Mouse (Mus musculus) thymus, adult 2 months (tissue): Measurements from ENCODE around the gene Pigv. TPM values are rescaled to one million over a fixed set of nuclear protein-coding genes. Genes with fewer than 3 reads are reported as not detected.

Experiments used
- DNase-seq: peaks from one replicate; pipeline ENCODE4 v3.0.0; 2021
- H3K27ac ChIP-seq: fragments of 200-500 bp; 2 replicates; pipeline ENCODE4 v1.5.1; 2012; ENCODE audit warnings: low read length, control low read depth; ENCODE audit not compliant: control insufficient read depth, insufficient read depth
- H3K27me3 ChIP-seq: fragments of 200-500 bp; 2 replicates; pipeline ENCODE4 v1.6.1; 2012; ENCODE audit warnings: mild to moderate bottlenecking, low read length, moderate library complexity, mixed read lengths; ENCODE audit not compliant: control insufficient read depth, insufficient read depth
- H3K36me3 ChIP-seq: fragments of 200-500 bp; 2 replicates; pipeline ENCODE4 v1.6.1; 2012; ENCODE audit warnings: mild to moderate bottlenecking, low read length, moderate library complexity; ENCODE audit not compliant: control insufficient read depth, insufficient read depth
- H3K4me1 ChIP-seq: fragments of 200-500 bp; replicated peaks from 2 replicates; pipeline ENCODE4 v1.6.1; 2012; ENCODE audit warnings: low read length; ENCODE audit not compliant: control insufficient read depth, insufficient read depth
- H3K4me3 ChIP-seq: fragments of 200-500 bp; 2 replicates; pipeline ENCODE4 v1.5.1; 2012; ENCODE audit warnings: mild to moderate bottlenecking, low read length, control low read depth, moderate library complexity; ENCODE audit not compliant: control insufficient read depth, insufficient read depth
- CTCF ChIP-seq: fragments of 200-500 bp; IDR thresholded peaks from 2 replicates; pipeline ENCODE4 v1.5.1; 2012; ENCODE audit warnings: mild to moderate bottlenecking, control low read depth, low read length, moderate library complexity, borderline replicate concordance; ENCODE audit not compliant: control insufficient read depth, poor library complexity, insufficient read depth; ENCODE audit errors: extremely low read depth
- POLR2A ChIP-seq: fragments of 200-500 bp; IDR thresholded peaks from 2 replicates; pipeline ENCODE4 v1.6.1; 2012; ENCODE audit warnings: mild to moderate bottlenecking, low read length, control low read depth, moderate library complexity; ENCODE audit not compliant: control insufficient read depth, poor library complexity, insufficient read depth; ENCODE audit errors: extremely low read depth
- WGBS: fragments of 180-500 bp; shearing (Covaris S2); methylation state at CpG from one replicate; pipeline ENCODE4 v1.1.7; 2018; 5-methylcytosine and 5-hydroxymethylcytosine counted together
- polyA plus RNA-seq: library from polyadenylated mRNA; depleted of rRNA; stranded (reverse); fragments of >200 nt; gene quantifications from 2 replicates; pipeline ENCODE4 v1.2.3, GENCODE M21; 2012; rRNA removed

The Pigv gene
- polyA plus RNA-seq, 1 experiment: 24.8 TPM

DNA sequence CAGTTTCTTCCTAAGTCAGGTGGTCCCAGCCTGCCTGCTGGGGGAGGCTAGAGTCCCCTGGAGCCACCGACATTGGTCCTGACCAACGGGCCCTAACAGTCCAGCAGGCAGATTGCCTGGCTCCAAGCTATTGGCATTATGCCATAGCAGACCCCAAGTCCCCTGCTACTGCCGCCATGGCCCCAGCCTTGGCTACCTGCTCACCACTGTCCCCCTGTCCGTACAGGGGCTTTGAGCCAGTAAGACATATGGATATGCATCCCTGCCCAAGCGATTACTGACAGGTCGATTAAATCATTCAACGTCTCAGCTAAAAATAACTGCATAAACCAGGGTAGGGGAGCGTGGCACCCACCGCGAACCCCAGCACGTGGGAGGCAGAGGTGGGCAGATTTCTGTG lies 54.5 kb downstream of the Pigv start:
- peaks cover 30% of the 10 kb centered on the region for H3K4me1 ChIP-seq
- no peak for DNase-seq
- TF ChIP-seq POLR2A: no peak
- TF ChIP-seq CTCF: no peak
- WGBS: 94% methylated on average over 11 of the region's 11 CpGs
- H3K36me3 ChIP-seq: peaks cover 15% of the 10 kb centered on the region
- H3K27me3 ChIP-seq: no peaks in the 10 kb centered on the region
- no peak overlapping the region for H3K4me3 ChIP-seq
- no peak overlapping the region for H3K27ac ChIP-seq

DNA sequence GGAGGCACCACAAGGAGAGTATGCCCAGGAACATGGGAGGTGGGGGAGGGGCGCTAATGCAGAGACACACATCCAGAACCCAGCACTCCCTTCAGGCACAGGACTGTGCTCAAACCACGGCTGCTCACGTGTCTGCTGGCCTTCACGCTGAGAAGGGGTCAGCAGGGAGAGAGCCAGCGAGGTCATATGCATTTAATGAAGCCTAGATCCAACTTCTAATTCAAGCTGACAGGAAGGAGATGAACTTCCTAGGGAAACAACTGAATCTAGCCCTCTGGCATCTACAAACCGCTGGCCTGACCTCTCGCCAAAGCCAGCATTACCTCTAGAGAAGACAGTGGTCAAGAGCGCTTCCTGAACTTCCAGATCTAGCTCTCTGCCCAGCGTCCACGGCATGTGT lies 57.0 kb downstream of the Pigv start:
- H3K27ac ChIP-seq: no peak overlapping the region
- H3K36me3 ChIP-seq: peaks cover 28% of the 10 kb centered on the region
- no peaks in the 10 kb centered on the region for H3K27me3 ChIP-seq
- DNase-seq: no peak
- 94% methylated on average over 10 of the region's 10 CpGs for WGBS
- H3K4me3 ChIP-seq: no peak overlapping the region
- TF ChIP-seq POLR2A: no peak
- TF ChIP-seq CTCF: no peak
- H3K4me1 ChIP-seq: peaks cover 10% of the 10 kb centered on the region

DNA sequence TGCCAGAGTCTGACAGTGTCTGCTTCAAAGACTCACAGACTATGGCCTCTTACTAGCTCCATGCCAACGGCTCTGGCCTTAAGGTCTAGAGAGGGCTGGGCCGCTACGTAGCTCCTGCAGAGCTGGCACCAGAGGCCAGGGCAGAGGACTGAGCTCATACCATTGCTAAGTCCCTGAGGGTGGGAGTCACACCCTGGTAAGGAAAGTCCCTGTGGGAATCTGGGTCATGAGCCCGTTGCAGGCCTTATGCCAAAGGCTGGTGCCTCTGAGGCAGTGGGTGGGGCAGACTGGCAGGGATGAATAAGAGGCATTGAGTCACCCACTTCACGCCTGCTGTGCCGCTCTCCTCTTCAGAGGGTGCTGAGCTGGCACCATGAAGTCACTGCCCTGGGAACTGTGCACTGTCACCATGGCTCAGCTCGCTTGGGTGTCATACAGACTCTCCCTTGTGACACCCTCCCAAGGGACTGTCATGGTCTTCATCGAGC lies 58.1 kb downstream of the Pigv start:
- TF ChIP-seq CTCF (no peak), POLR2A (no peak)
- H3K27me3 ChIP-seq: no peaks in the 10 kb centered on the region
- WGBS: 97% methylated on average over 8 of the region's 8 CpGs
- H3K4me1 ChIP-seq: no peaks in the 10 kb centered on the region
- no peak overlapping the region for H3K27ac ChIP-seq
- H3K36me3 ChIP-seq: peaks cover 28% of the 10 kb centered on the region
- H3K4me3 ChIP-seq: no peak overlapping the region
- no peak for DNase-seq

DNA sequence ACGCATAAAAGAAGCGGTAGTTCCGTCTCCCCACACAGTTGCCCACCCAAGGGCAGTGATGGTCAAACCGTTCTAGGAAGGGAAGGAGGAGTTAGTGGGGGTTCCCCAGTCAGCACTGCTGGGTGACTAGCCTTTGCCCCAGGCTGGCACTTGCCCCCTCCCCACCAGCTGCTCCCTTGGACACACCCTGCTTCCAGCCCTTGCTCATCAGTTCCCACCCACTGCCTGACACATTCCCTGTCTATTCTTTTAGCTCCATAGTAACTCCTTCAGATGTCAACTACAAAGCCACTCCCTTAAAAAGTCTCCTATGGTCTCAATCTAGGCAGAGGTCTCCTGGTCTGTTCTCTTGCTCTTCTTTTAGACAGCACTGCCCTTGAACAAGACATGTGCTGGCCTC lies 58.6 kb downstream of the Pigv start:
- no peaks in the 10 kb centered on the region for H3K27me3 ChIP-seq
- H3K4me1 ChIP-seq: no peaks in the 10 kb centered on the region
- H3K36me3 ChIP-seq: peaks cover 28% of the 10 kb centered on the region
- no peak overlapping the region for H3K4me3 ChIP-seq
- WGBS: 95% methylated on average over 4 of the region's 4 CpGs
- no peak for DNase-seq
- no peak for TF ChIP-seq POLR2A
- no peak for TF ChIP-seq CTCF
- H3K27ac ChIP-seq: no peak overlapping the region

DNA sequence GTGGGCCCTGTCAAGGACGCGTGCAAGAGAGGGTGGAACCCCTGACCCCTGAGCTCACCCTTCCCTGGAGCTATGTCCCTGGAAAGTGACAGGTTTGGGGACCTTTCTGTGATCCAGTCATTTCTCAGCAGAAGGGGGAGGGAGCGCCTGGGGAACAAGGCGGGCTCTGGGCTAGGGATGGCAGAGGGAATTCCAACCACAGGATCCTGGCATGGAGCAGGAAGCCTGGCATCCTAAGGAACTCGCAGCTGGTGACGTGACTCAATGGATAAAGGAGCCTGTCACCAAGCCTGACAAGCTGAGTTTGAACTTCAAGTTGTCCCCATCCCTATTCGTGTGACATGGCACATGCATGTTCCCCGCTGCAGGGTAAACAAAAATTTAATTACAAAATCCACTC lies 59.4 kb downstream of the Pigv start:
- Histone ChIP-seq H3K27ac (no peak overlapping the region), H3K36me3 (peaks cover 32% of the 10 kb centered on the region), H3K4me1 (no peaks in the 10 kb centered on the region), H3K27me3 (no peaks in the 10 kb centered on the region), H3K4me3 (no peak overlapping the region)
- WGBS: 99% methylated on average over 8 of the region's 8 CpGs
- no peak for DNase-seq
- TF ChIP-seq CTCF (no peak), POLR2A (no peak)

DNA sequence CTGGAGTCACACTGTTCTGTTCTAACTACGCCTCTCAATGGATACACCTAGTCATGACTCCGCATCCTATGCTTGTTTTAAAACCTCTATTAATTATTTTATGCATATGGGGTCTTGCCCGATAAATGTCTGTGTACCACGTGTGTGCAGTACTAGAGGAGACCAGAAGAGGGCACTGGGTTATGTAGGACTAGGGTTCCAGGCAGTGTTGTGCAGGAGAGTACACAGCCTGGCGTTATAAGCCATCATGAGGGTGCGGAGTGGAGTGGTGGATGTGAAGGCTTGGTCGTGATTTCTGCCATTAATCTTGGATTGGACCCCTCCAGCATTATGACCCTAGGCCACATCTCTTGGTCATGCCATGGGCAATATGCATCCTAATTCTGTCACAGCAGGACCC lies 60.0 kb downstream of the Pigv start:
- Histone ChIP-seq H3K4me3 (no peak overlapping the region), H3K4me1 (no peaks in the 10 kb centered on the region), H3K36me3 (peaks cover 38% of the 10 kb centered on the region), H3K27me3 (no peaks in the 10 kb centered on the region), H3K27ac (no peak overlapping the region)
- TF ChIP-seq POLR2A (no peak), CTCF (no peak)
- no peak for DNase-seq
- 99% methylated on average over 7 of the region's 7 CpGs for WGBS

DNA sequence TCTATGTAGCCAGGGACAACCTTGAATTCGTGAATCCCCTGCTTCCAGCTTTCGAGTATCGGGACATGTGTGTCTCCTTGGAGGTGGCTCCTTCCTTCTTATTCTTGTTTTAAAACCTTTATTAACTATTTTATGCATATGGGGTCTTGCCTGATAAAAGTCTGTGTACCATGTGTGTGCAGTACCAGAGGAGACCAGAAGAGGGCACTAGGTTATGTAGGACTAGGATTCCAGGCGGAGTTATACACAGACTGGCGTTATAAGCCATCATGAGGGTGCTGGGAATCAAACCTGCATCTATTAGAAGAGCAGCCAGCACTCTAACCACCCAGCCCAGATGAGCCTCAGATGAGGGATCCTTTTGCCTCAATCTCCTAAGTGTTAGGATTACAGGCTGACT lies 60.6 kb downstream of the Pigv start:
- H3K36me3 ChIP-seq: peaks cover 43% of the 10 kb centered on the region
- no peaks in the 10 kb centered on the region for H3K27me3 ChIP-seq
- DNase-seq: no peak
- H3K4me1 ChIP-seq: no peaks in the 10 kb centered on the region
- TF ChIP-seq CTCF (no peak), POLR2A (no peak)
- H3K27ac ChIP-seq: no peak overlapping the region
- no peak overlapping the region for H3K4me3 ChIP-seq
- 97% methylated on average over 5 of the region's 5 CpGs for WGBS

Other genes starting within 250 kb of the Pigv start
- gene Tent5b, start 192.5 kb downstream of the Pigv start, polyA plus RNA-seq: 0.40 and 0.86 TPM in 2 replicates
- 0.75 and 1.5 TPM in 2 replicates for gene Trnp1, start 174.1 kb downstream of the Pigv start, polyA plus RNA-seq
- gene Kdf1, start 153.7 kb downstream of the Pigv start, polyA plus RNA-seq: 6.9 and 7.7 TPM in 2 replicates
- gene Nudc, start 126.7 kb downstream of the Pigv start, polyA plus RNA-seq: 51.9 and 61.3 TPM in 2 replicates
- gene Nr0b2, start 119.3 kb downstream of the Pigv start, polyA plus RNA-seq: 2.4 TPM in 1 of 2 replicates, not detected in the other
- 7.9 and 9.5 TPM in 2 replicates for gene Gpatch3, start 97.9 kb downstream of the Pigv start, polyA plus RNA-seq
- 59.4 and 64.2 TPM in 2 replicates for gene Gpn2, start 88.3 kb downstream of the Pigv start, polyA plus RNA-seq
- gene Sfn, start 70.5 kb downstream of the Pigv start, polyA plus RNA-seq: 60.5 and 65.9 TPM in 2 replicates
- 150 and 172 TPM in 2 replicates for gene Zdhhc18, start 22.5 kb downstream of the Pigv start, polyA plus RNA-seq
- 289 and 363 TPM in 2 replicates for gene Arid1a, start 84.1 kb upstream of the Pigv start, polyA plus RNA-seq
- 79.3 and 84.0 TPM in 2 replicates for gene Rps6ka1, start 215.2 kb upstream of the Pigv start, polyA plus RNA-seq